Comparison of ENCODE assay signal across 8 mouse cellular contexts in the genomic region with DNA sequence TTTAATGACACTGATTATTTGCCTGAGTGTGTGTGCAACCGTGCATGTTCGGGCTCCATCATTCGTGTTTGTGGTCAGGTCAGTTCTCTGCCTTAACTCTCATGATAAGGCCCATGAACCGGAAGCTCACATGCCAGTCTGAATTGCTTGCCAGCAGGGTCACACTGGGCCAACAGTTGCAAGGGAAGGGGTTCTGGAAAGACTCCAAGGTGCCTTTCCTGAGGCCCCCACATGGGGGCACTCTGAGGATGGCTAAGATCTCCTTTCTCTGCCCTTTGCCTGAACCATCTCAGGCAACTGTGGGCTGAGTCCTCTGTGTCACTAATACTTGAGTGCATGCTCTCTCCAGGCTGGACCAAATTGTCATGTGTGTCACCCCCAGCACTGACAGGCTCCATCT. TPM values are rescaled to one million over a fixed set of nuclear protein-coding genes. Genes with fewer than 3 reads are reported as not detected.
DNase-seq lines count a peak whose midpoint lies in the region; ATAC-seq and TF ChIP-seq lines count a peak whose summit lies in the region.

No protein-coding gene starts in this region.

- 0 out of 2 replicates have a peak overlapping the region, but pooled peaks have one; percentile 4 for H3K9ac ChIP-seq in midbrain, embryonic 12.5 days (replicated peaks)
- no peak overlapping the region for H3K9ac ChIP-seq in midbrain, embryonic 15.5 days
- H3K9ac ChIP-seq in heart, postnatal 0 days (replicated peaks; ENCODE audit: low read depth, low read length) = no peak overlapping the region

- DNase-seq in Patski (ENCODE audit: low read depth, low spot score) = no peak
- peak; percentile 82 for DNase-seq in heart, postnatal 0 days (ENCODE audit: low spot score)
- peak; percentile 32 to 44 for DNase-seq in left cerebral cortex, postnatal 25 days (ENCODE audit: low spot score in 2 of 2)
- DNase-seq in naive thymus-derived CD4-positive, alpha-beta T cell, adult 2 months (ENCODE audit: low read depth) = peak; percentile 70
- no peak for DNase-seq in c-Kit-positive CD71-positive TER-119-positive erythroid progenitor cells, embryonic 14.5 days (ENCODE audit: low spot score)

- peak; percentile 79 for TF ChIP-seq CTCF in Patski (IDR thresholded peaks at IDR 0.05)
- TF ChIP-seq CTCF in heart, postnatal 0 days (IDR thresholded peaks at IDR 0.05; ENCODE audit: low read depth) = peak; percentile 64

- no peaks in the 10 kb centered on the region for H3K27me3 ChIP-seq in midbrain, embryonic 12.5 days
- no peaks in the 10 kb centered on the region for H3K27me3 ChIP-seq in midbrain, embryonic 15.5 days (replicated peaks)
- no peaks in the 10 kb centered on the region for H3K27me3 ChIP-seq in Patski
- H3K27me3 ChIP-seq in heart, postnatal 0 days (ENCODE audit: control insufficient read depth, insufficient read depth, low read length) = no peaks in the 10 kb centered on the region

- ATAC-seq in midbrain, embryonic 12.5 days (ENCODE audit: low FRiP score, low read depth) = no peak
- ATAC-seq in midbrain, embryonic 15.5 days (replicated peaks) = no peak
- ATAC-seq in Patski = no peak
- ATAC-seq in common myeloid progenitor, adult 5-6 weeks (replicated peaks; ENCODE audit: low read depth, poor library complexity, severe bottlenecking) = peak; percentile 78
- peak; percentile 68 for ATAC-seq in heart, postnatal 0 days (ENCODE audit: insufficient read depth, low read depth)

- no peak overlapping the region for H3K4me3 ChIP-seq in midbrain, embryonic 12.5 days
- no peak overlapping the region for H3K4me3 ChIP-seq in midbrain, embryonic 15.5 days
- no peak overlapping the region for H3K4me3 ChIP-seq in heart, postnatal 0 days (ENCODE audit: low read depth, low read length)

- in situ Hi-C loops in Patski (cut with MboI; ENCODE audit: low pct_unique_long_range_greater_than_20kb) = no loop called here

- no peaks in the 10 kb centered on the region for H3K9me3 ChIP-seq in midbrain, embryonic 12.5 days
- H3K9me3 ChIP-seq in midbrain, embryonic 15.5 days = no peaks in the 10 kb centered on the region
- H3K9me3 ChIP-seq in heart, postnatal 0 days (replicated peaks; ENCODE audit: control insufficient read depth, low read length) = no peaks in the 10 kb centered on the region

- H3K4me1 ChIP-seq in midbrain, embryonic 12.5 days = peaks cover 6% of the 10 kb centered on the region
- H3K4me1 ChIP-seq in midbrain, embryonic 15.5 days = peaks cover 29% of the 10 kb centered on the region
- peaks cover 30% of the 10 kb centered on the region for H3K4me1 ChIP-seq in heart, postnatal 0 days (ENCODE audit: control insufficient read depth, insufficient read depth)

- no peak for TF ChIP-seq EP300 in heart, postnatal 0 days (IDR thresholded peaks at IDR 0.05; ENCODE audit: low read depth)

- WGBS in midbrain, embryonic 12.5 days = 70% methylated on average over 4 of the region's 4 CpGs
- 65% methylated on average over 4 of the region's 4 CpGs for WGBS in midbrain, embryonic 15.5 days
- 16% methylated on average over 4 of the region's 4 CpGs for WGBS in heart, postnatal 0 days

- H3K4me2 ChIP-seq in midbrain, embryonic 12.5 days (replicated peaks) = no peak overlapping the region
- H3K4me2 ChIP-seq in midbrain, embryonic 15.5 days = no peak overlapping the region
- H3K4me2 ChIP-seq in heart, postnatal 0 days (ENCODE audit: low read depth, low read length) = no peak overlapping the region

- no peak overlapping the region for H3K27ac ChIP-seq in midbrain, embryonic 12.5 days (replicated peaks)
- H3K27ac ChIP-seq in midbrain, embryonic 15.5 days = no peak overlapping the region
- peak overlapping the region; percentile 47; the same call in 1 of the 2 replicates for H3K27ac ChIP-seq in heart, postnatal 0 days (ENCODE audit: low read depth)

- CTCF ChIA-PET in Patski (lab: Charles Lee) = interaction anchor here (1.1 kb wide), 1 partner anchor 46 kb away, joined by 3 read pairs; no protein-coding TSS in a partner anchor

- POLR2A ChIA-PET in Patski (lab: Charles Lee) = interaction anchor here (0.7 kb wide), 1 partner anchor 131 kb away, joined by 4 read pairs; no protein-coding TSS in a partner anchor

- intact Hi-C loops in left cerebral cortex, postnatal 25 days (cut with DNase I) = no loop called here

- 0 out of 2 replicates have a peak, but pooled peaks cover 3% of the 10 kb centered on the region for H3K36me3 ChIP-seq in midbrain, embryonic 12.5 days
- H3K36me3 ChIP-seq in midbrain, embryonic 15.5 days (replicated peaks) = no peaks in the 10 kb centered on the region
- no peaks in the 10 kb centered on the region for H3K36me3 ChIP-seq in heart, postnatal 0 days (replicated peaks; ENCODE audit: control insufficient read depth, insufficient read depth, low read length)

RNA-seq across cellular contexts. Expression of a gene that starts 11.3 kb away (rescaled TPM):
- 75.1 and 80.4 TPM in 2 replicates for polyA plus RNA-seq in midbrain, embryonic 12.5 days (2016; fragmentation: Nextera tagmentation; extraction: Ambion mirVana)
- 86.3 and 86.6 TPM in 2 replicates for polyA plus RNA-seq in midbrain, embryonic 15.5 days (2015; fragmentation: Nextera tagmentation; extraction: Ambion mirVana)
- polyA plus RNA-seq in Patski (2021) = 29.1 TPM
- 7.2 and 17.0 TPM in 2 replicates for total RNA-seq in common myeloid progenitor, adult 5-6 weeks (2017)
- total RNA-seq in heart, postnatal 0 days (2014; rRNA removed; ENCODE audit: low replicate concordance) = 61.8 and 80.4 TPM in 2 replicates
- polyA plus RNA-seq in heart, postnatal 0 days (2015; fragmentation: Nextera tagmentation; extraction: Ambion mirVana) = 16.1 and 17.7 TPM in 2 replicates
- total RNA-seq in left cerebral cortex, postnatal 25 days (2021) = 10 to 100 TPM; 70.0 to 74.4 TPM

RNA-seq across cellular contexts. Expression of a gene that starts 34.1 kb away (rescaled TPM):
- polyA plus RNA-seq in midbrain, embryonic 12.5 days (2016; fragmentation: Nextera tagmentation; extraction: Ambion mirVana) = 161 and 166 TPM in 2 replicates
- 19.2 and 20.8 TPM in 2 replicates for polyA plus RNA-seq in midbrain, embryonic 15.5 days (2015; fragmentation: Nextera tagmentation; extraction: Ambion mirVana)
- 44.3 TPM for polyA plus RNA-seq in Patski (2021)
- total RNA-seq in common myeloid progenitor, adult 5-6 weeks (2017) = 142 and 165 TPM in 2 replicates
- total RNA-seq in heart, postnatal 0 days (2014; rRNA removed; ENCODE audit: low replicate concordance) = 26.8 and 33.8 TPM in 2 replicates
- polyA plus RNA-seq in heart, postnatal 0 days (2015; fragmentation: Nextera tagmentation; extraction: Ambion mirVana) = 13.2 and 14.4 TPM in 2 replicates
- 1 to 10 TPM in 1 of 2 experiments, under 1 TPM in 1; 0.69 to 1.1 TPM for total RNA-seq in left cerebral cortex, postnatal 25 days (2021)

RNA-seq across cellular contexts. Expression of a gene that starts 37.1 kb away (rescaled TPM):
- polyA plus RNA-seq in midbrain, embryonic 12.5 days (2016; fragmentation: Nextera tagmentation; extraction: Ambion mirVana) = not detected in 2 replicates
- not detected in 2 replicates for polyA plus RNA-seq in midbrain, embryonic 15.5 days (2015; fragmentation: Nextera tagmentation; extraction: Ambion mirVana)
- polyA plus RNA-seq in Patski (2021) = not detected
- total RNA-seq in common myeloid progenitor, adult 5-6 weeks (2017) = not detected in 2 replicates
- total RNA-seq in heart, postnatal 0 days (2014; rRNA removed; ENCODE audit: low replicate concordance) = not detected in 2 replicates
- not detected in 2 replicates for polyA plus RNA-seq in heart, postnatal 0 days (2015; fragmentation: Nextera tagmentation; extraction: Ambion mirVana)
- total RNA-seq in left cerebral cortex, postnatal 25 days (2021) = not detected

RNA-seq across cellular contexts. Expression of a gene that starts 44.5 kb away (rescaled TPM):
- 28.9 and 29.0 TPM in 2 replicates for polyA plus RNA-seq in midbrain, embryonic 12.5 days (2016; fragmentation: Nextera tagmentation; extraction: Ambion mirVana)
- 12.0 and 13.3 TPM in 2 replicates for polyA plus RNA-seq in midbrain, embryonic 15.5 days (2015; fragmentation: Nextera tagmentation; extraction: Ambion mirVana)
- polyA plus RNA-seq in Patski (2021) = 82.5 TPM
- total RNA-seq in common myeloid progenitor, adult 5-6 weeks (2017) = 8.7 and 11.6 TPM in 2 replicates
- total RNA-seq in heart, postnatal 0 days (2014; rRNA removed; ENCODE audit: low replicate concordance) = 76.8 and 78.5 TPM in 2 replicates
- 70.9 and 73.0 TPM in 2 replicates for polyA plus RNA-seq in heart, postnatal 0 days (2015; fragmentation: Nextera tagmentation; extraction: Ambion mirVana)
- total RNA-seq in left cerebral cortex, postnatal 25 days (2021) = 10 to 100 TPM in 1 of 2 experiments, 1 to 10 TPM in 1; 7.6 to 10.3 TPM

Comparison
In these comparisons a context has a peak if more than half of its experiments do, and no peak if none do; other contexts are left out.
1. ATAC-seq: peak in common myeloid progenitor, adult 5-6 weeks (single experiment) and heart, postnatal 0 days (single experiment); none in midbrain, embryonic 12.5 days (single experiment), midbrain, embryonic 15.5 days (single experiment) and Patski (single experiment).
2. DNase-seq: peak in heart, postnatal 0 days (single experiment), left cerebral cortex, postnatal 25 days (2 of 2) and naive thymus-derived CD4-positive, alpha-beta T cell, adult 2 months (single experiment); none in Patski (single experiment) and c-Kit-positive CD71-positive TER-119-positive erythroid progenitor cells, embryonic 14.5 days (single experiment).